Mouse (Mus musculus): Measurements from ENCODE around the gene Sccpdh.

- TF ChIP-seq EP300 (IDR thresholded peaks at IDR 0.05; ENCODE audit: low read depth), result no peak
- no peak for TF ChIP-seq CTCF (IDR thresholded peaks at IDR 0.05; ENCODE audit: low read depth)
These were observed 60.7 kb downstream of the Sccpdh start for GRCm38 (mm10) chr1:179728661-179729060.

All from heart, postnatal 0 days (tissue).